Mouse (Mus musculus) hindbrain, embryonic 10.5 days (tissue): ENCODE measurements at regions not wholly inside any gene's neighbourhood (a gene's known extent, or its start where the extent isn't known, plus 50 kb on each side); places are given as distances from the start of the nearest gene placed in this dataset.

Experiments
- DNase-seq: peaks from one replicate; pipeline ENCODE4 v3.0.0-alpha.2; 2017; ENCODE audit warnings: low spot score
- H3K27ac ChIP-seq: fragments of 300-500 bp; sonication (generic); 2 replicates; pipeline ENCODE4 v1.5.1; 2016; ENCODE audit warnings: mild to moderate bottlenecking, moderate library complexity
- H3K27me3 ChIP-seq: fragments of 300-500 bp; sonication (generic); 2 replicates; pipeline ENCODE4 v1.6.1; 2016; ENCODE audit warnings: mild to moderate bottlenecking; ENCODE audit not compliant: poor library complexity, insufficient read depth, severe bottlenecking
- H3K36me3 ChIP-seq: fragments of 300-500 bp; sonication (generic); 2 replicates; pipeline ENCODE4 v1.6.1; 2016; ENCODE audit warnings: mild to moderate bottlenecking, moderate library complexity
- H3K4me1 ChIP-seq: fragments of 300-500 bp; sonication (generic); replicated peaks from 2 replicates; pipeline ENCODE4 v1.6.1; 2016; ENCODE audit warnings: mild to moderate bottlenecking
- H3K4me3 ChIP-seq: fragments of 300-500 bp; sonication (generic); 2 replicates; pipeline ENCODE4 v1.5.1; 2016; ENCODE audit warnings: mild to moderate bottlenecking, moderate library complexity
- H3K9me3 ChIP-seq: fragments of 300-500 bp; sonication (generic); 2 replicates; pipeline ENCODE4 v1.6.1; 2016; ENCODE audit warnings: mild to moderate bottlenecking, moderate library complexity
- WGBS: fragments of 180-500 bp; shearing (Covaris S2); methylation state at CpG from one replicate; pipeline ENCODE4 v1.1.7; 2016; 5-methylcytosine and 5-hydroxymethylcytosine counted together

GRCm38 (mm10) chr1:41887556-41887955 is 808.0 kb upstream of the Pou3f3 start:
- H3K27ac ChIP-seq: peak overlapping the region; percentile 87
- no peaks in the 10 kb centered on the region for H3K36me3 ChIP-seq
- WGBS: 89% methylated on average over 8 of the region's 8 CpGs
- peaks cover 66% of the 10 kb centered on the region for H3K4me1 ChIP-seq
- H3K27me3 ChIP-seq: no peaks in the 10 kb centered on the region
- no peak overlapping the region for H3K4me3 ChIP-seq
- no peak for DNase-seq
- no peaks in the 10 kb centered on the region for H3K9me3 ChIP-seq

DNA sequence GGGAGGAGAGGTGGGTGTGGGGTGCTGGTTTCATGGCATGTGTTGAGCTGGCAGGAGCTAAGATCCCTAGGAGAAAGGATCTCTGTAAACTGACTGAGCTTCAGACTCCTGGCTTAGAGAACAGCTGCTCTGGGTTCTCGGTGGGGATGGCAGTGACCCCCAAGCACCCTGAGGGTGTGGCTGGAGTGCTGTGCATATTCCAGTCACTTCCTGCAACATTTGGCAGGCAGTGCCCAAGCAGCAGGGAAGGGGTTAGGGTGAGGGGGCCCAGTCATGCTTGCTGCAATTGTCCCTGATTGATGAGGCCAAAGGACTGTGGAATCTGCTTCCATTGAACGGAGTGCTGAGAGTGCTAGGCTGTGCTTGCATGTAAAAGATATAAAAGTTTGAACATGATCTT is 807.4 kb upstream of the Pou3f3 start:
- Histone ChIP-seq H3K27me3 (no peaks in the 10 kb centered on the region), H3K36me3 (no peaks in the 10 kb centered on the region), H3K9me3 (no peaks in the 10 kb centered on the region), H3K4me1 (peaks cover 68% of the 10 kb centered on the region), H3K27ac (peak overlapping the region; percentile 87), H3K4me3 (no peak overlapping the region)
- DNase-seq: peak; percentile 77
- WGBS: 2% methylated on average over 2 of the region's 2 CpGs

- H3K4me1 ChIP-seq: peaks cover 68% of the 10 kb centered on the region
- peak overlapping the region; percentile 87 for H3K27ac ChIP-seq
- 42% methylated on average over 5 of the region's 5 CpGs for WGBS
These were observed 806.6 kb upstream of the Pou3f3 start for GRCm38 (mm10) chr1:41888966-41889365.

DNA sequence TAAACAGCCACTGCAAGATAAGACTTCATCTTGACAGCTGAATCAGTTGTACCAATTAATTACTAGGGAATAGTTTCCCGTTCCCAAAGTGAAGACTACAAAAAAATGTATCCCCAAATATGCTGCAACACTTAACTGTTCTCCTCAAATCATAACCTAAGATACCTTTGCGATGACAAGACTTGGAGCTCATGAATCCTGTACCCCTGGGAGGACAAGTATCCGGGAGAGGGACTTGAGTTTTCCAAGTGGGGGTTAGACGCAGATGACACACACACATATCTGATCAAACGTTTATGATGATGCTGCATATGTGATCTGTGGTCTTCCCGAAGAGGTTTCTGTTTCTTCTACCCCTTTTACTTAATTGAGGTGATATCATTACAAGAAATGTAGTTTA is 805.6 kb upstream of the Pou3f3 start:
- no peak for DNase-seq
- H3K27me3 ChIP-seq: no peaks in the 10 kb centered on the region
- no peaks in the 10 kb centered on the region for H3K9me3 ChIP-seq
- H3K4me1 ChIP-seq: peaks cover 68% of the 10 kb centered on the region
- no peaks in the 10 kb centered on the region for H3K36me3 ChIP-seq
- H3K4me3 ChIP-seq: no peak overlapping the region
- peak overlapping the region; percentile 87 for H3K27ac ChIP-seq
- 61% methylated on average over 6 of the region's 6 CpGs for WGBS

More at GRCm38 (mm10) chr1:41888966-41889365, 806.6 kb upstream of the Pou3f3 start:
- H3K9me3 ChIP-seq: no peaks in the 10 kb centered on the region
- no peaks in the 10 kb centered on the region for H3K27me3 ChIP-seq
- no peak overlapping the region for H3K4me3 ChIP-seq
- no peaks in the 10 kb centered on the region for H3K36me3 ChIP-seq
- no peak for DNase-seq

GRCm38 (mm10) chr1:41890714-41891689 is 804.6 kb upstream of the Pou3f3 start:
- H3K4me3 ChIP-seq: peak overlapping the region; percentile 34
- no peaks in the 10 kb centered on the region for H3K27me3 ChIP-seq
- DNase-seq: peak; percentile 85
- no peaks in the 10 kb centered on the region for H3K9me3 ChIP-seq
- 17% methylated on average over 20 of the region's 20 CpGs for WGBS
- H3K27ac ChIP-seq: peak overlapping the region; percentile 87
- H3K36me3 ChIP-seq: no peaks in the 10 kb centered on the region
- peaks cover 64% of the 10 kb centered on the region for H3K4me1 ChIP-seq

DNA sequence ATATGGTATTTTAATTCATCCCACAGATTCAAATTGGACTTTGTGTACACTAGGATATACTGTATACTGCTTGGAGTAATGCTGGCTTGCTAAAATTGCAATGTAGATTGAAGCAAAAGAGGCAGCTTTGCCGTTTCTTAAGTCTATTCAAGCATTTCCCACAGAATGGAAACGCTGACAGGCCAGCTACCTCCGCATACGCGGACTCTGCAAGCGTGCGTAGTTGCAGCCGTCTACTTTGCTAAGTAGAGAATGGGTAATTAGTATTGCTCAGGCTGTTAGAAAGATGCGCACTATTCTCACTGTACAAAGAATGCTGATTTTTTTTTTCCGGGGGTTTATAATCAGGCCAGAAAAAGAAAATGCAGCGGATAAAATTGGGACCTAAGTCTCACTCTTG is 803.8 kb upstream of the Pou3f3 start:
- WGBS: 52% methylated on average over 11 of the region's 11 CpGs
- DNase-seq: no peak
- Histone ChIP-seq H3K27ac (peak overlapping the region; percentile 87), H3K4me1 (peaks cover 60% of the 10 kb centered on the region), H3K36me3 (no peaks in the 10 kb centered on the region), H3K27me3 (no peaks in the 10 kb centered on the region), H3K4me3 (no peak overlapping the region), H3K9me3 (no peaks in the 10 kb centered on the region)

DNA sequence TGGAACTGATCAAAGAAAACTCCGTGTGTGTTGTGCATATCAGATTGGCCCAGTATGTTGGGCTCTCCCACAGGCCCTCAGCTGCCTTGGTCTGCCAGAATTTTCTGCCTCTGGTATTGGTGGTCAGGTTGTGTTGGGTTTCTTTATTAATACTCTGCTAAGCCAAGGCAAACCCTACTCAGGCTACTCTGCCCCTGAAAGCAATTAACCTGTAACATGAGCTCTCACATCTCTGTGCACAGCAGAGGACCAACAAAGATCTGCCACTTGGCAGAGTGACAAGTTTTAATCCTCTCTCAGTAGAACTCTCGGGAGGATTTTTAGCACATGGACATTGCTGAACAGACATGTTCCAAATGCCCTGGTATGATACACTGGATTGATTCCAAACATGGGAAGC is 803.2 kb upstream of the Pou3f3 start:
- WGBS: 45% methylated on average over 2 of the region's 2 CpGs
- no peak for DNase-seq
- Histone ChIP-seq H3K4me3 (no peak overlapping the region), H3K4me1 (peaks cover 54% of the 10 kb centered on the region), H3K36me3 (no peaks in the 10 kb centered on the region), H3K27ac (peak overlapping the region; percentile 87), H3K27me3 (no peaks in the 10 kb centered on the region), H3K9me3 (no peaks in the 10 kb centered on the region)

DNA sequence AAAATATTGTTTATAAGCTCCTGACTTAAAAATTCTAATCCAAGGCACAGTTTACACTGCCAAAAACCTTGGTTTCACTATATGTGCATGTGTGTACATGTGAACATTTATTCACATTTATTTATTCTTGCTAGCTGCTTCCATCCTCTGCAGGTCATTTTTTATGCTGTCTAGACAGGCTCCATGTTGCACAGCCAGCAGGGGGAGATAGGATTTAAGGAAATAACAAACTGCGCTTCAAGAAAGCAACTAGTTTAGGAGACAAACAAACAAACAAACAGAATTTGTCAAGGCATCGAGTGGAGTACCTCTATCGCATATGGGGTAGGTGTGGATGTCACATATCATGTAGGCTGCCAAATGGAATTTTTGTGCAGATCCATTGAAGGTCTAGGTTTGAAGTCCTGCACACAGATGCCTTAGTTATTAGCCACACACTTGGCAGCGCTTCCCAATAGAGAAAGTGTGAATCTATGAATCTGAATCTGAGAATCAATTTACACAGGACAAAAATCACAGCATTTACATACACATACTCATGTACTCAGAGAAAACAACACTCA is 797.7 kb upstream of the Pou3f3 start:
- WGBS: 84% methylated on average over 4 of the region's 4 CpGs
- Histone ChIP-seq H3K27me3 (no peaks in the 10 kb centered on the region), H3K4me3 (no peak overlapping the region), H3K36me3 (no peaks in the 10 kb centered on the region), H3K4me1 (no peaks in the 10 kb centered on the region; the same call in 1 of the 2 replicates), H3K27ac (no peak overlapping the region), H3K9me3 (no peaks in the 10 kb centered on the region)
- no peak for DNase-seq

DNA sequence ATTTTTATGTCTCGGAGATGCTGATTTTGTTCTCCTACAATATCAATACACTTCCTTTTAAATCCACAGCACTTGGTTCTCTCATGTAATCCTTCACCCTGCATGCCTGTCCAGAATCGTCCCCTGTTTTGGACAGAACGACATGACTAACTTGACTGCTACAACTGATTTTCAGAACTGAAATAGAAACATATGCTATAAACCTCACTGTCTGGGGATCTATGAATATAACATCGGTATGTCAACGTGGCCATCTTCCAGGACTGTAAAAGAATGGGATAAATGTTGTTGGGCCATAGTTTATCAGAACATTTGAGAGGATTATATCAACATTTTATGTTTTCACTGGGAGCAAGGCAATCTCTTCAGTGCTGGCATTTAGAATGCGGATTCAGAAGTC is 795.2 kb upstream of the Pou3f3 start:
- Histone ChIP-seq H3K36me3 (no peaks in the 10 kb centered on the region), H3K4me1 (no peaks in the 10 kb centered on the region; the same call in 1 of the 2 replicates), H3K27ac (no peak overlapping the region), H3K9me3 (no peaks in the 10 kb centered on the region), H3K27me3 (no peaks in the 10 kb centered on the region), H3K4me3 (no peak overlapping the region)
- 91% methylated on average over 6 of the region's 6 CpGs for WGBS
- no peak for DNase-seq

DNA sequence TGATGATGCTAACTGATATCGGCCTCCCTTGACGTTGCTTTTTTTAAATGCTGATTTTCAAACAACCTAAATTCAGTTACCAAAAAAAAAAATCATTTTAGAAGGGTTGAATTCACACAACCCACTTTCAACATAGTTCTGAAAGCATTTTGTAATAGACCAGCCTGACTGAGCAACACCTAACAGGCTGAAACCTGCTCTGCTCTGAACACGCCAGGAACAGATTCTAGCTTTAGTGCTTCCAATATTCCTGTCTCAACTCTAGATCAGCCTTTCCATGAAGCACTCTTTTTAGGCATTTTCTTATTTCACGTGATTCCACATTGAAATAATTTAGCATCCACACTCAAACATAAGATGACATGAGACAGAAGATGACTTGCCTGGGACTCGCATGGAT is 789.6 kb upstream of the Pou3f3 start:
- 89% methylated on average over 5 of the region's 5 CpGs for WGBS
- no peaks in the 10 kb centered on the region for H3K9me3 ChIP-seq
- H3K27me3 ChIP-seq: no peaks in the 10 kb centered on the region
- H3K4me1 ChIP-seq: no peaks in the 10 kb centered on the region
- no peak overlapping the region for H3K27ac ChIP-seq
- H3K4me3 ChIP-seq: no peak overlapping the region
- H3K36me3 ChIP-seq: no peaks in the 10 kb centered on the region
- no peak for DNase-seq

GRCm38 (mm10) chr1:41908001-41908807 is 787.4 kb upstream of the Pou3f3 start:
- no peak for DNase-seq
- 91% methylated on average over 8 of the region's 8 CpGs for WGBS
- no peaks in the 10 kb centered on the region for H3K9me3 ChIP-seq

DNA sequence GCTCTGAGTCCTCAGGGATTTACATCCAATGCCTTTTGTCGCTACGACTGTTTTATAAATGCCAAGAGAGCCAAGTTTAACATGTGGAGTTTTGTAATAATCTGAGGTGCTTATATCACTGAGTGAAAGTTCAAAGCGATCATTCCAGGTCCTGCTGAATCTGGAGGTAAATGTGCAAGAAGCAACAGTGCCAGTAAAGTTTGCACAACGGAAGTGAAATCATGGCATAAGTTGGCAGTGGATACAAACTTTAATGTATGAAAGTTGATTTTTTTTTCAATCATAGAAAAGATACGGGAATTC is 786.8 kb upstream of the Pou3f3 start:
- no peaks in the 10 kb centered on the region for H3K9me3 ChIP-seq
- H3K4me1 ChIP-seq: peaks cover 5% of the 10 kb centered on the region; the same call in 1 of the 2 replicates
- no peaks in the 10 kb centered on the region for H3K36me3 ChIP-seq
- H3K27me3 ChIP-seq: no peaks in the 10 kb centered on the region
- H3K4me3 ChIP-seq: no peak overlapping the region
- H3K27ac ChIP-seq: no peak overlapping the region
- no peak for DNase-seq
- WGBS: 84% methylated on average over 5 of the region's 5 CpGs

More at GRCm38 (mm10) chr1:41908001-41908807, 787.4 kb upstream of the Pou3f3 start:
- Histone ChIP-seq H3K4me3 (no peak overlapping the region), H3K27ac (no peak overlapping the region), H3K36me3 (no peaks in the 10 kb centered on the region), H3K4me1 (peaks cover 5% of the 10 kb centered on the region; the same call in 1 of the 2 replicates), H3K27me3 (no peaks in the 10 kb centered on the region)

GRCm38 (mm10) chr1:41909799-41910198 is 785.8 kb upstream of the Pou3f3 start:
- DNase-seq: no peak

More at GRCm38 (mm10) chr1:41909799-41910198, 785.8 kb upstream of the Pou3f3 start:
- H3K27me3 ChIP-seq: no peaks in the 10 kb centered on the region
- no peak overlapping the region for H3K27ac ChIP-seq
- H3K4me3 ChIP-seq: no peak overlapping the region
- no peaks in the 10 kb centered on the region for H3K36me3 ChIP-seq
- H3K4me1 ChIP-seq: peaks cover 5% of the 10 kb centered on the region; the same call in 1 of the 2 replicates
- no peaks in the 10 kb centered on the region for H3K9me3 ChIP-seq
- WGBS: 82% methylated on average over 5 of the region's 5 CpGs
